Mouse (Mus musculus): ENCODE results near the gene Rnf207. TPM values are rescaled to one million over a fixed set of nuclear protein-coding genes. Genes with fewer than 3 reads are reported as not detected.

The Rnf207 gene
- polyA plus RNA-seq, 1 experiment from 2014 or later = 0.19 TPM

- WGBS = 26% methylated on average over 8 of the region's 8 CpGs
- Histone ChIP-seq H3K4me1 (ENCODE audit: control insufficient read depth, insufficient read depth, low read length) (0 out of 2 replicates have a peak, but pooled peaks cover 3% of the 10 kb centered on the region), H3K9me3 (ENCODE audit: control insufficient read depth, low read length) (no peaks in the 10 kb centered on the region), H3K4me2 (ENCODE audit: low read depth, severe bottlenecking) (no peak overlapping the region), H3K27ac (replicated peaks; ENCODE audit: low read depth, low read length) (no peak overlapping the region), H3K36me3 (ENCODE audit: control insufficient read depth, insufficient read depth, low read length) (no peaks in the 10 kb centered on the region), H3K9ac (ENCODE audit: low read length) (no peak overlapping the region), H3K4me3 (ENCODE audit: low read depth, low read length) (no peak overlapping the region), H3K27me3 (ENCODE audit: control insufficient read depth, insufficient read depth, low read length) (peaks cover 20% of the 10 kb centered on the region)
- ATAC-seq (ENCODE audit: insufficient number of reproducible peaks, low FRiP score, low TSS enrichment, low read depth) = no peak
- no peak for DNase-seq (ENCODE audit: low spot score)
Observed at GRCm38 (mm10) chr4:152350722-152351421, 32.1 kb upstream of the Rnf207 start.

GRCm38 (mm10) chr4:152349837-152350381, 31.1 kb upstream of the Rnf207 start:
- DNase-seq (ENCODE audit: low spot score) (no peak), ATAC-seq (ENCODE audit: insufficient number of reproducible peaks, low FRiP score, low TSS enrichment, low read depth) (no peak)
- 0 out of 2 replicates have a peak, but pooled peaks cover 3% of the 10 kb centered on the region for H3K4me1 ChIP-seq (ENCODE audit: control insufficient read depth, insufficient read depth, low read length)
- no peak overlapping the region for H3K4me3 ChIP-seq (ENCODE audit: low read depth, low read length)
- H3K9ac ChIP-seq (ENCODE audit: low read length) = no peak overlapping the region
- no peaks in the 10 kb centered on the region for H3K36me3 ChIP-seq (ENCODE audit: control insufficient read depth, insufficient read depth, low read length)
- H3K9me3 ChIP-seq (ENCODE audit: control insufficient read depth, low read length) = no peaks in the 10 kb centered on the region
- H3K27ac ChIP-seq (replicated peaks; ENCODE audit: low read depth, low read length) = no peak overlapping the region
- WGBS = 12% methylated on average over 16 of the region's 17 CpGs
- peaks cover 21% of the 10 kb centered on the region for H3K27me3 ChIP-seq (ENCODE audit: control insufficient read depth, insufficient read depth, low read length)
- H3K4me2 ChIP-seq (ENCODE audit: low read depth, severe bottlenecking) = no peak overlapping the region

GRCm38 (mm10) chr4:152345120-152345889, 26.5 kb upstream of the Rnf207 start:
- no peak overlapping the region for H3K4me2 ChIP-seq (ENCODE audit: low read depth, severe bottlenecking)
- ATAC-seq (ENCODE audit: insufficient number of reproducible peaks, low FRiP score, low TSS enrichment, low read depth) (no peak), DNase-seq (ENCODE audit: low spot score) (no peak)
- H3K36me3 ChIP-seq (ENCODE audit: control insufficient read depth, insufficient read depth, low read length) = no peaks in the 10 kb centered on the region
- H3K4me3 ChIP-seq (ENCODE audit: low read depth, low read length) = no peak overlapping the region
- no peaks in the 10 kb centered on the region for H3K4me1 ChIP-seq (ENCODE audit: control insufficient read depth, insufficient read depth, low read length)
- WGBS = 54% methylated on average over 7 of the region's 7 CpGs
- H3K27ac ChIP-seq (replicated peaks; ENCODE audit: low read depth, low read length) = no peak overlapping the region
- H3K9ac ChIP-seq (ENCODE audit: low read length) = no peak overlapping the region
- H3K27me3 ChIP-seq (ENCODE audit: control insufficient read depth, insufficient read depth, low read length) = peaks cover 19% of the 10 kb centered on the region
- no peaks in the 10 kb centered on the region for H3K9me3 ChIP-seq (ENCODE audit: control insufficient read depth, low read length)

- no peak overlapping the region for H3K4me3 ChIP-seq (ENCODE audit: low read depth, low read length)
- no peaks in the 10 kb centered on the region for H3K36me3 ChIP-seq (ENCODE audit: control insufficient read depth, insufficient read depth, low read length)
- no peak overlapping the region for H3K27ac ChIP-seq (replicated peaks; ENCODE audit: low read depth, low read length)
- H3K27me3 ChIP-seq (ENCODE audit: control insufficient read depth, insufficient read depth, low read length) = peaks cover 22% of the 10 kb centered on the region
- no peaks in the 10 kb centered on the region for H3K9me3 ChIP-seq (ENCODE audit: control insufficient read depth, low read length)
- no peak overlapping the region for H3K4me2 ChIP-seq (ENCODE audit: low read depth, severe bottlenecking)
- DNase-seq (ENCODE audit: low spot score) = no peak
- no peak overlapping the region for H3K9ac ChIP-seq (ENCODE audit: low read length)
- no peak for ATAC-seq (ENCODE audit: insufficient number of reproducible peaks, low FRiP score, low TSS enrichment, low read depth)
- 68% methylated on average over 7 of the region's 7 CpGs for WGBS
- 0 out of 2 replicates have a peak, but pooled peaks cover 2% of the 10 kb centered on the region for H3K4me1 ChIP-seq (ENCODE audit: control insufficient read depth, insufficient read depth, low read length)
Observed at GRCm38 (mm10) chr4:152344651-152345050, 25.9 kb upstream of the Rnf207 start.

GRCm38 (mm10) chr4:152343296-152343695, 24.5 kb upstream of the Rnf207 start:
- no peak overlapping the region for H3K27ac ChIP-seq (replicated peaks; ENCODE audit: low read depth, low read length)
- H3K36me3 ChIP-seq (ENCODE audit: control insufficient read depth, insufficient read depth, low read length) = no peaks in the 10 kb centered on the region; the same call in 1 of the 2 replicates
- no peak for ATAC-seq (ENCODE audit: insufficient number of reproducible peaks, low FRiP score, low TSS enrichment, low read depth)
- H3K27me3 ChIP-seq (ENCODE audit: control insufficient read depth, insufficient read depth, low read length) = peaks cover 30% of the 10 kb centered on the region
- no peak overlapping the region for H3K9ac ChIP-seq (ENCODE audit: low read length)
- no peak overlapping the region for H3K4me3 ChIP-seq (ENCODE audit: low read depth, low read length)
- 16% methylated on average over 5 of the region's 5 CpGs for WGBS
- H3K4me2 ChIP-seq (ENCODE audit: low read depth, severe bottlenecking) = no peak overlapping the region
- peak; percentile 45 for DNase-seq (ENCODE audit: low spot score)
- H3K9me3 ChIP-seq (ENCODE audit: control insufficient read depth, low read length) = no peaks in the 10 kb centered on the region
- peaks cover 10% of the 10 kb centered on the region; the same call in 1 of the 2 replicates for H3K4me1 ChIP-seq (ENCODE audit: control insufficient read depth, insufficient read depth, low read length)

- 37% methylated on average over 13 of the region's 15 CpGs for WGBS
- Histone ChIP-seq H3K4me2 (ENCODE audit: low read depth, severe bottlenecking) (no peak overlapping the region), H3K9me3 (ENCODE audit: control insufficient read depth, low read length) (no peaks in the 10 kb centered on the region), H3K27me3 (ENCODE audit: control insufficient read depth, insufficient read depth, low read length) (peaks cover 42% of the 10 kb centered on the region), H3K36me3 (ENCODE audit: control insufficient read depth, insufficient read depth, low read length) (no peaks in the 10 kb centered on the region; the same call in 1 of the 2 replicates), H3K27ac (replicated peaks; ENCODE audit: low read depth, low read length) (no peak overlapping the region), H3K9ac (ENCODE audit: low read length) (no peak overlapping the region), H3K4me3 (ENCODE audit: low read depth, low read length) (no peak overlapping the region), H3K4me1 (ENCODE audit: control insufficient read depth, insufficient read depth, low read length) (peaks cover 10% of the 10 kb centered on the region; the same call in 1 of the 2 replicates)
- ATAC-seq (ENCODE audit: insufficient number of reproducible peaks, low FRiP score, low TSS enrichment, low read depth) (no peak), DNase-seq (ENCODE audit: low spot score) (peak; percentile 38)
Observed at GRCm38 (mm10) chr4:152340584-152341284, 21.9 kb upstream of the Rnf207 start.

GRCm38 (mm10) chr4:152339293-152339790, 20.5 kb upstream of the Rnf207 start:
- Histone ChIP-seq H3K4me1 (ENCODE audit: control insufficient read depth, insufficient read depth, low read length) (peaks cover 10% of the 10 kb centered on the region; the same call in 1 of the 2 replicates), H3K36me3 (ENCODE audit: control insufficient read depth, insufficient read depth, low read length) (peaks cover under 1% of the 10 kb centered on the region), H3K9me3 (ENCODE audit: control insufficient read depth, low read length) (no peaks in the 10 kb centered on the region), H3K4me2 (ENCODE audit: low read depth, severe bottlenecking) (peak overlapping the region; percentile 99), H3K4me3 (ENCODE audit: low read depth, low read length) (peak overlapping the region; percentile 44), H3K27ac (replicated peaks; ENCODE audit: low read depth, low read length) (no peak overlapping the region), H3K9ac (ENCODE audit: low read length) (peak overlapping the region; percentile 37), H3K27me3 (ENCODE audit: control insufficient read depth, insufficient read depth, low read length) (peaks cover 40% of the 10 kb centered on the region)
- ATAC-seq (ENCODE audit: insufficient number of reproducible peaks, low FRiP score, low TSS enrichment, low read depth) = no peak
- 4% methylated on average over 7 of the region's 26 CpGs for WGBS
- no peak for DNase-seq (ENCODE audit: low spot score)
